Mouse (Mus musculus) kidney, postnatal 14 days (tissue): ENCODE data around the gene C130032M10Rik.
A peak's percentile ranks its signal among the peaks of the same experiment; 100 is the strongest.

Experiments
- DNase-seq: peaks from one replicate; pipeline ENCODE4 v3.0.0; 2022; ENCODE audit warnings: mixed read lengths

C130032M10Rik gene

GRCm38 (mm10) chr9:114553828-114554227, 38.3 kb downstream of the C130032M10Rik start:
- no peak for DNase-seq

GRCm38 (mm10) chr9:114554355-114554979, 39.0 kb downstream of the C130032M10Rik start:
- peak; percentile 61 for DNase-seq

DNA sequence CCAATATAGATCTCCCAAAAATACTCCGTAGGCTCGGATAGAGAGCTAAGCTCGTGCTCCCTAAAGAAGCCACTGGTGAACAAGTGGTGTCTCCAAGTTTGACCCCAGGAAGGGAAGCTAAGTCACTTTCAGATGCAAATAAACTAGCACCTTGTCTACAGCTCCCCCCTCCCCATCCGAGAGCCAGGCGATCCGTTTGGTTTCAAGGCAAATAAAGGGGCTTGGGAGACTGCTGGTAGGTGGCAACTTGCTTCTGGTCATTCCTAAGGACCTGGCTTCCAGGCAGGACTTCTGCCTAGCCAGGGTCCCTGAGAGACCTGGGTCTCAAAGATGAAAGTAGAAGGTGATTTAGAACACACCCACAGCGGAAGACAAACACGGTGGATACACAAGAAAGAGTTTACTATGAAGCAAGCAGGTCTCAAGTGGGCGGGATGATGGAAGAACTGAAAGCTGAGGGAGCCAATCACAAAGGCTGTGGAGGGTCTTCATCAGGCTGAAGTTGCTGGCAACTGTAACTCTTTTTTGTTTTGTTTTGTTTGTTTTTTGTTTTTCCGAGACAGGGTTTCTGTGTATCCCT, 40.9 kb downstream of the C130032M10Rik start:
- DNase-seq = no peak

DNA sequence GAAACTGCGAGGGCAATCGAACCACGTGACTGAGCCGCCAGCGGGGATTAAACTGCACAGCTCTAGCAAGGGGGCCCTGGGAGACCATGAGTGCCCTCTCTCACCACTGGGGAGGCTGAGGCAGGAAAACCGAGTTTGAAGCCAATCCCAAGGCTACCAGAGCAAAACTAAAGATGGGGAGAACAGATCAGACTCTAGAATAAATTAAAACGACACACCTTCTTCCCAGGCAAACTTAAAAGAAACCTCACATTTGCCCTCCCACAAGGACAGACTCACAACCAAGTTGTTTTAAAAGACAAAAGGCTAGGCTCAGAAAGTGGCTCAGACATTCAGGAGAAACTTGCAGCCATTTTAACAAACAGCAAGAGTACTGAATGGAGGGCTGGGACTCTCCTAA, 41.6 kb downstream of the C130032M10Rik start:
- DNase-seq = no peak

GRCm38 (mm10) chr9:114560141-114560540, 44.6 kb downstream of the C130032M10Rik start:
- no peak for DNase-seq

DNA sequence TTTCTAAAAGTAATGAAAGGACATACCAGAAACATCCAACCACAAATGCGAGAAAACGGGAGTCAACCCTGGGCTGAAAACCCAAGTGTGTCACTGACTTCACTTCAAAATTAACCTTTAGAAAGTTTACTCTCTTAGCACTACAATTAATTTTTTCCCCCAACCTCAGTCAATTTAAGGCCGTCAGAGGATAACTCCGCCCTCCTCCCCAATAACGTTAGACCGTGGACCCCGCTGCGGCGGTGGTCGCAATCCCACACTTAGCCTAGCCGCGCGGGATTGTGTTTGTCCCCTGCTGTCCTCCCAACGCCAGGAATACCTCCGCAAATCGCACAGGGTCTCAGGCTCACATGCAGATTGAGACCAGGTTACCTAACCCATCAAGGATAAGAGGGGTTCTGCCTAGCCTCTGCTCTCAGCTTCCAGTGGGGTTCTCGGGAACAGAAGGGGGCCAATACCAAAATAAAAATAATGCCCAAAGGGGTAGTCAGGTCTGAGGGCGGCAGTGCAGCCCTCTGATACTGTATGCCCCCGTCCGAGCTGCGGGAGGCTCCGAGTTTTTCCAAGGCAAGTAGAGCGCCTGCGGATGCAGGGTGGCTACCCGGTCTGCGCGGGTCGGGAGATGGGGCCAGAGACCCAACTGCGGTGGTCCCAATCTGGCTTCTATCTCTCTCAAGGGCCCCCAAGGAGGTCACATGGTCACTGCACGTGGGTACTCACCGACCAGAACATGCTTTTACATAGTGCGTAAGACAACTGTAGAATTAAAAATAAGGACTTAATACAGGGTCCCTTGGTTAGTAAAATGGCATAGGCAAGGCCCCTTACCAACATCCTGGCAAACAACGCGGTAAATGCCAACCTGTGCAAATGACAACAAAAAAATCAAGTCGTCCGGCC, 45.5 kb downstream of the C130032M10Rik start:
- DNase-seq = no peak

DNA sequence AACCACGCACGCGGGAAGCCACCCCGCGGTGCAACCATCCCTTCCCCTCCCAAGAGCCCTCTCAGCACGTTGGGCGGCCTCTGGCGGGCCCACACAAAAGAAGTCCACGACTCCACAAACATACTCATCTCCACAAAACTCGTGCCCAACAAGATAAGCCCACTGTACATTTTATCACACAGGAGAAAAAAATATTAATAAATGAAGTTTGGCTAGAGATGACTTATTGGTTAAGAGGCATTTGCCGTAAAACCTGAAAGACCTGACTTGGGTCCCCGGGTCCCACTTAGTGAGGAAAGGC, 46.1 kb downstream of the C130032M10Rik start:
- DNase-seq = no peak

DNA sequence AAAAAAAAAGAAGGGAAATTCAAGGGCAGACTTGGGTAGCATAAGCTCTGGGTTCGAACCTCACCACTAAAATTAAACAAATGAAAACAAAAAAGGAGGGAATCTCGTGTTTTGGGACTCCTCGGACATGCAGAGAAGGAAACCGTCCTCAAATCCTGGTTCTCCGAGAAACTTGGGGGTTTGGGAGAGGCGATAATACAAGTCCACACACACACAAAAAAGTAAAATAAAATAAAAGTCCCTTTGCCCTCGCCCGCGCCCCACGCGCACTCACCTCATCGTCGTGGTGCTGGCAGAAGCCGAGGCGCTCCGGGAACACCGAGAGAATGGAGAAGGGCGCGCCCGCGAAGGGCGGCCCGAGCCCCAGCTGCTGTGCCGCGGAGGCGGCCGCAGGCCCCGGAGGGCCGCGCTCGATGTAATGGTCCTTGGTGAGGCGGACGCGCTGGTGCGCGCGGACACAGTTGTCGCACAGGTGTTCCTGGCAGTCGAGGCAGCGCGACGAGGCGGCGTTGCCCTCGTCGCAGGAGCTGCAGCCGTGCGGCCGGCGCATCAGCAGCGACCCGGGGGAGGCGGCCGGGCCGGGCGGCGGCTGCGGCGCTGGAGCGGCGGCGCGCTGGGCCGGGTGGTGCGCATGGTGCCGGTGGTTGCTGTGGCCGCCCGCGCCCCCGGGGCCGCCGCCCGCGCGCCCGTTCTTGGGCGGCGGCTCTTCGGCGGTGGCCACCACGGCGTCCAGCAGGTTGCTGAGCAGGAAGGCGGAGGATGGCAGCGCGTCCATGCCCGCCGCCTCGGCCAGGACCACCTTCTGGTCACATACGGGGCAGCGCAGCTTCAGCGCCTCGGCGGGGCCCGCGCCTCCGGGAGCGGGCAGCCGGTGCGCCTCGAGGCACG, 46.8 kb downstream of the C130032M10Rik start:
- no peak for DNase-seq

GRCm38 (mm10) chr9:114562919-114563751, 47.6 kb downstream of the C130032M10Rik start:
- DNase-seq = no peak

DNA sequence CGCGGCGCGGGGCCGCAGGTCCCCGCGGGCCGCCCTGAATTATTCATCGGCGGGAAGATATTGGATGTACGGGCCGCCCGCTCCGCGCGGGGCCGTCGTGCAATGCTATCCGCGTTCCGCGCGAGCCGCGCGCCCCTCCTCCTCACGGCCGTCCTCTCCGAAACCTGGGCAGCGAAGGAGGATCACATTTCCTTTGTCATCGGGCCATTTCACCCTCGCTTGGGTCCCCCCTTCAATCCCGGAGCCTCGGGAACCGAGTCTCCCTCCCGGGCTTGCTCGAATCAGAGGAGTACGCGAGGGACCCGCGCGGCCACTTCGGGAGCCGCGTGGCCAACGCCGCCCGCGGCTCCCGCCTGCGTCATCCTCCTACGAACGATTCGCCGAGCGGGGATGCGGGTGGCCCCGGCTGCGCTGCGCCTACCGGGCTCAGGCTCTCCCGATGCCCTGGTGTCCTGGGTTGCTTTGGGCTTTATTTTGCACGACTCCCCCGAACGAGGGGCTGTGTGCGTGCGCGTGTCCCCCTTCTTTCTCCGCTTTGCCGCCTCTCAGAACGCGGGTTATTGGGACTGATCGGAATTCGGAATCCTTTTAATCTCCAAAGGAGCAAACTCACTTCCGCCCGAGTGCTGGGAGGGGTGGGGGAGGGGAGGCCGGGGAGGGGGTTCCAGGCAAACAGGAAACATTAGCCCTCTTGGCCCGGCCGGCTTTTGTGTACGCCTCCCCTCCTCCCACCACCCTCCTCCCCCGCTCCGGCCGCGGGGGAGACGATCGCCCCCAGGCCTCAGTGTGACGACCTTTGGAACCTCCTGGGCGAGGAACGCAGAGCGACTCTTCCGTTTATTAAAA, 48.5 kb downstream of the C130032M10Rik start, which contains the start of gene Trim71:
Trim71 (minus strand) TSS at position 609 of the 846 bp plus-strand sequence.
- no peak for DNase-seq

- DNase-seq = no peak
Measured at GRCm38 (mm10) chr9:114564667-114565066, 49.2 kb downstream of the C130032M10Rik start.
